Mouse (Mus musculus) C2C12 (cell line): ENCODE data around the gene Mark3.

ENCODE experiments used
- CTCF ChIP-seq: IDR thresholded peaks from one replicate; pipeline ENCODE4 v1.5.1; 2011; ENCODE audit not compliant: control insufficient read depth, insufficient read depth, insufficient read length
- MAX ChIP-seq: IDR thresholded peaks from one replicate; pipeline ENCODE4 v1.6.1; 2011; ENCODE audit warnings: mild to moderate bottlenecking, control low read depth
- MYOG ChIP-seq: IDR thresholded peaks from one replicate; pipeline ENCODE4 v1.6.1; 2011; ENCODE audit not compliant: control insufficient read depth, insufficient read length; ENCODE audit errors: extremely low read depth
- USF1 ChIP-seq: IDR thresholded peaks from one replicate; pipeline ENCODE4 v1.6.1; 2011; ENCODE audit warnings: low read depth, mild to moderate bottlenecking, control low read depth, moderate library complexity

GRCm38 (mm10) chr12:111669961-111670360 is 95.6 kb downstream of the Mark3 start:
- TF ChIP-seq CTCF, result no peak
- TF ChIP-seq MAX, result no peak
- no peak for TF ChIP-seq USF1
- no peak for TF ChIP-seq MYOG
